Mouse (Mus musculus) heart, adult 2 months (tissue): ENCODE results near the gene Calm2. TPM values are rescaled to one million over a fixed set of nuclear protein-coding genes. Genes with fewer than 3 reads are reported as not detected.

Source experiments
- DNase-seq, 2 experiments: peaks; one replicate each; pipeline ENCODE4 v3.0.0; 2021
- H3K27ac ChIP-seq: fragments of 200-600 bp; 2 replicates; pipeline ENCODE4 v1.8.1; 2022
- H3K27me3 ChIP-seq: fragments of 200-500 bp; 2 replicates; pipeline ENCODE4 v1.6.1; 2012; ENCODE audit warnings: mild to moderate bottlenecking, low read length, inconsistent platforms, mixed read lengths; ENCODE audit not compliant: control insufficient read depth, insufficient read depth
- H3K36me3 ChIP-seq: fragments of 200-500 bp; 2 replicates; pipeline ENCODE4 v1.6.1; 2012; ENCODE audit warnings: low read length, inconsistent platforms; ENCODE audit not compliant: control insufficient read depth, insufficient read depth
- H3K4me1 ChIP-seq: fragments of 200-500 bp; 2 replicates; pipeline ENCODE4 v1.6.1; 2011; ENCODE audit warnings: low read length; ENCODE audit not compliant: control insufficient read depth, insufficient read depth
- H3K4me3 ChIP-seq: fragments of 200-600 bp; 2 replicates; pipeline ENCODE4 v1.8.1; 2022
- H3K79me2 ChIP-seq: fragments of 200-500 bp; replicated peaks from 2 replicates; pipeline ENCODE4 v1.6.1; 2012; ENCODE audit warnings: mild to moderate bottlenecking, inconsistent platforms, low read length, moderate library complexity, mixed read lengths; ENCODE audit not compliant: control insufficient read depth, insufficient read depth
- H3K9ac ChIP-seq: fragments of 200-500 bp; 2 replicates; pipeline ENCODE4 v1.6.1; 2012; ENCODE audit warnings: low read depth, mild to moderate bottlenecking, control low read depth, inconsistent platforms, low read length, mixed read lengths
- CTCF ChIP-seq: fragments of 200-600 bp; IDR thresholded peaks from 2 replicates; pipeline ENCODE4 v1.8.1; 2022; ENCODE audit warnings: antibody characterized with exemption, mild to moderate bottlenecking, moderate library complexity
- EP300 ChIP-seq: fragments of 200-500 bp; IDR thresholded peaks from 2 replicates; pipeline ENCODE4 v1.6.1; 2011; ENCODE audit warnings: low read depth, low read length, control low read depth; ENCODE audit not compliant: insufficient read depth
- POLR2A ChIP-seq: fragments of 200-500 bp; IDR thresholded peaks from 2 replicates; pipeline ENCODE4 v1.6.1; 2011; ENCODE audit warnings: mild to moderate bottlenecking, low read depth, low read length, control low read depth; ENCODE audit not compliant: insufficient read depth
- WGBS: fragments of 180-500 bp; shearing (Covaris S2); methylation state at CpG from one replicate; pipeline ENCODE4 v1.1.7; 2018; 5-methylcytosine and 5-hydroxymethylcytosine counted together
- intact Hi-C: fragments of 180-260 bp; cut with DNase I; formaldehyde crosslinking; loops from one replicate; pipeline ENCODE4 v1.15.1; 2025
- polyA plus RNA-seq: library from polyadenylated mRNA; depleted of rRNA; stranded (reverse); fragments of >200 nt; gene quantifications from 2 replicates; pipeline ENCODE4 v1.2.3, GENCODE M21; 2012
- total RNA-seq, 2 experiments: library from RNA; stranded (reverse); gene quantifications; 2 replicates each; pipeline ENCODE4 v1.2.3; 2021

Gene Calm2
- total and polyA plus RNA-seq, 3 experiments = 36.7 to 145 (median 132) TPM

GRCm38 (mm10) chr17:87445917-87446766 is 593 bp downstream of the Calm2 start:
- under 1% methylated on average over 61 of the region's 86 CpGs for WGBS

GRCm38 (mm10) chr17:87445337-87445916 is 1.3 kb downstream of the Calm2 start:
- H3K4me1 ChIP-seq = peaks cover 13% of the 10 kb centered on the region
- WGBS = under 1% methylated on average over 13 of the region's 13 CpGs
- peaks cover 27% of the 10 kb centered on the region for H3K36me3 ChIP-seq
- peak overlapping the region; percentile 100 for H3K27ac ChIP-seq
- no peaks in the 10 kb centered on the region for H3K27me3 ChIP-seq
- no peak for DNase-seq
- peaks cover 6% of the 10 kb centered on the region; the same call in 1 of the 2 replicates for H3K79me2 ChIP-seq
- no peak for TF ChIP-seq EP300
- TF ChIP-seq POLR2A = no peak
- no peak for TF ChIP-seq CTCF
- peak overlapping the region; percentile 98 for H3K9ac ChIP-seq
- H3K4me3 ChIP-seq = peak overlapping the region; percentile 76
- intact Hi-C loops = loop anchor here (5.0 to 10.0 kb wide), 3 partner anchors 53 to 481 kb away; partner anchors contain the start of gene Rhoq

More at GRCm38 (mm10) chr17:87445917-87446766, 593 bp downstream of the Calm2 start:
- H3K36me3 ChIP-seq = peaks cover 27% of the 10 kb centered on the region
- peak overlapping the region; percentile 76 for H3K4me3 ChIP-seq
- peak; percentile 80 to 83 for DNase-seq
- H3K9ac ChIP-seq = peak overlapping the region; percentile 98
- no peaks in the 10 kb centered on the region for H3K27me3 ChIP-seq
- H3K79me2 ChIP-seq = peaks cover 5% of the 10 kb centered on the region; the same call in 1 of the 2 replicates
- H3K27ac ChIP-seq = peak overlapping the region; percentile 100
- peaks cover 11% of the 10 kb centered on the region for H3K4me1 ChIP-seq
- intact Hi-C loops = loop anchor here (1.0 to 10.0 kb wide), 5 partner anchors 54 to 481 kb away; partner anchors contain the start of gene Rhoq
- no peak for TF ChIP-seq POLR2A
- TF ChIP-seq CTCF = no peak
- no peak for TF ChIP-seq EP300

GRCm38 (mm10) chr17:87444763-87445162 is 2.0 kb downstream of the Calm2 start:
- Histone ChIP-seq H3K27ac (peak overlapping the region; percentile 100; the same call in 1 of the 2 replicates), H3K4me3 (peak overlapping the region; percentile 76), H3K36me3 (peaks cover 33% of the 10 kb centered on the region), H3K9ac (no peak overlapping the region), H3K4me1 (peaks cover 15% of the 10 kb centered on the region), H3K27me3 (no peaks in the 10 kb centered on the region), H3K79me2 (peaks cover 6% of the 10 kb centered on the region; the same call in 1 of the 2 replicates)
- intact Hi-C loops = loop anchor here (5.0 to 10.0 kb wide), 3 partner anchors 52 to 480 kb away; partner anchors contain the start of gene Rhoq
- 11% methylated on average over 4 of the region's 4 CpGs for WGBS
- TF ChIP-seq CTCF (no peak), POLR2A (no peak), EP300 (no peak)
- no peak for DNase-seq

GRCm38 (mm10) chr17:87441537-87441936 is 5.2 kb downstream of the Calm2 start:
- no peak overlapping the region for H3K27ac ChIP-seq
- intact Hi-C loops = loop anchor here (10.0 kb wide), 1 partner anchor 477 kb away; the partner anchor contains the start of gene Rhoq
- H3K4me1 ChIP-seq = peaks cover 24% of the 10 kb centered on the region
- no peak for DNase-seq
- no peak overlapping the region for H3K9ac ChIP-seq
- peaks cover 42% of the 10 kb centered on the region for H3K36me3 ChIP-seq
- no peak overlapping the region for H3K4me3 ChIP-seq
- WGBS = 17% methylated on average over 2 of the region's 2 CpGs
- no peaks in the 10 kb centered on the region for H3K27me3 ChIP-seq
- no peak for TF ChIP-seq CTCF
- no peak for TF ChIP-seq POLR2A
- no peak for TF ChIP-seq EP300
- peaks cover 12% of the 10 kb centered on the region; the same call in 1 of the 2 replicates for H3K79me2 ChIP-seq

- no peak for DNase-seq
- 69% methylated on average over 2 of the region's 2 CpGs for WGBS
- H3K27ac ChIP-seq = no peak overlapping the region
Observed at GRCm38 (mm10) chr17:87439441-87439840, 7.3 kb downstream of the Calm2 start.

More at GRCm38 (mm10) chr17:87439441-87439840, 7.3 kb downstream of the Calm2 start:
- no peak for TF ChIP-seq EP300
- no peak for TF ChIP-seq CTCF
- TF ChIP-seq POLR2A = no peak
- peaks cover 9% of the 10 kb centered on the region; the same call in 1 of the 2 replicates for H3K79me2 ChIP-seq
- H3K27me3 ChIP-seq = no peaks in the 10 kb centered on the region
- H3K4me1 ChIP-seq = peaks cover 22% of the 10 kb centered on the region
- H3K4me3 ChIP-seq = no peak overlapping the region
- intact Hi-C loops = no loop called here
- no peak overlapping the region for H3K9ac ChIP-seq
- H3K36me3 ChIP-seq = peaks cover 39% of the 10 kb centered on the region
